Mouse (Mus musculus) T-helper 2 cell (primary cell): Measurements from ENCODE around the gene Prkg1.
"Not testable (repeated sequence)": the region's sequence is repeated elsewhere in the genome, so short reads cannot be mapped to it uniquely, and the experiment has no call there.

Experiments
- in situ Hi-C: fragments of 300-600 bp; cut with MboI, MseI; formaldehyde crosslinking; loops from one replicate; pipeline ENCODE4 v1.15.1; 2025; ENCODE audit warnings: high pct_unique_total_duplicates

Gene Prkg1

GRCm38 (mm10) chr19:31337163-31337862, 427.5 kb downstream of the Prkg1 start:
- in situ Hi-C loops, result loop anchor here (25.0 kb wide), 1 partner anchor 1450 kb away; no protein-coding TSS in a partner anchor

- in situ Hi-C loops, result loop anchor here (25.0 kb wide), 1 partner anchor 1449 kb away; no protein-coding TSS in a partner anchor
Observed at GRCm38 (mm10) chr19:31336381-31336780, 428.5 kb downstream of the Prkg1 start.

DNA sequence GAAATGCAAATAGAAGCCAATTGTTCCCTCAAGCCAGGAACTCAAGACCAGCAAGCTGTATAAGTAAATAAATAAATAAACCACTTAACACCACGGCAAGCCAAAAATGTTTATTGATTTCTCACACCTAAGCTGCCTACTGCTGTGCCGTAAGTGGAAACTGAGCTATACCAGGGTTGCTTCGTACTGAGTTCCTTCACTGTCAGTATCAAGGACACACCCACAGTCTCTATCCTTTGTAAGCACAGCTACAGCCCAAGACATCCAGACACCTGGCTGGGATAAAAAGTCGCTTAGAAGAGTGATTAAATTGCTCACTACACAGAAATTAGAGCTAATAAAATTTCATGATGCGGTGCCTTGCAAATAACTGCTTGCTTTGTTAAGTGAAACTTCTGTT, 434.9 kb downstream of the Prkg1 start:
- in situ Hi-C loops, result loop anchor here (25.0 kb wide), 1 partner anchor 1443 kb away; no protein-coding TSS in a partner anchor

GRCm38 (mm10) chr19:31304760-31305159, 460.1 kb downstream of the Prkg1 start:
- in situ Hi-C loops, result no loop called here

- in situ Hi-C loops, result no loop called here
Observed at GRCm38 (mm10) chr19:31291231-31291630, 473.6 kb downstream of the Prkg1 start.

- in situ Hi-C loops, result no loop called here
Observed at GRCm38 (mm10) chr19:31284581-31284980, 480.3 kb downstream of the Prkg1 start.

DNA sequence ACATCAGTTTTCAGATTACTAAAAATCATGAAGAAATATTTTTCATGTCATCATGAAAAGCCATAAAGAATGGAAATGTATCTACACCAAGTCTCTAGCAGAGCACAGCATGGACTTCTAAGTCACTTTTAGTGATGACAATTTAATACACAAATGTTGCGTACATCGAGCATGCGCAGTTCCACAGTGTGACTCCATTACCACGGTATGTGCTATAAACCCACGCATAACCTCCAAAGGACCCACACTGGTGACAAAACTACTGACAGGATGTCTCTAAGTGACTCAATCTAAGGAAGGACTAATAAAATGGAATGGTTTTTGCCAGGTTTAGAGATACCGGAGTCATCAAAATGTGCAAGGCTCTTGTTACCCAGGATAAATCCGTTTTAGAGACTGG, 480.7 kb downstream of the Prkg1 start:
- in situ Hi-C loops, result no loop called here

GRCm38 (mm10) chr19:31283617-31284016, 481.2 kb downstream of the Prkg1 start:
- in situ Hi-C loops, result no loop called here

- in situ Hi-C loops, result no loop called here
Observed at GRCm38 (mm10) chr19:31279797-31280486, 484.9 kb downstream of the Prkg1 start.

DNA sequence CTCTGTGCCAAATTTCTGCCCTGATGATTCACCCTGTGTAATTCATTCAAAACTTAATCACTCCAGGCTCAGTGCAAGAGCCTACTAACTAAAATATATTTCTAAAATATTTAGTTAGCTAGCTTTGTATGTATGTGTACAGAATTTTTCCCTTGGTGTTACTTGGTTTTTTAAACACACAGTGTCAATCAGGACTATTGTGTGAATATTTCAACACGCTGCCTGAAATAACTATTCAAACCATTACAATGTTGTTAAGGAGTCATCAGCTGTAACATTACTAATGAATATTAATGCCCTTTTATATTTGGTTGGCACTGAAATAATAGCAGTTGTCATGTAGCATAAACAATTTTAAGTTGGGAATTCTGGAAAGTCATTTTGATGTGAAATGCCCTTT, 502.4 kb downstream of the Prkg1 start:
- in situ Hi-C loops, result no loop called here

GRCm38 (mm10) chr19:31260494-31260893, 504.3 kb downstream of the Prkg1 start:
- in situ Hi-C loops, result no loop called here

GRCm38 (mm10) chr19:31255780-31256179, 509.1 kb downstream of the Prkg1 start:
- in situ Hi-C loops, result loop anchor here (10.0 kb wide), 1 partner anchor 209 kb away; no protein-coding TSS in a partner anchor

- in situ Hi-C loops, result no loop called here
Observed at GRCm38 (mm10) chr19:31232410-31232809, 532.4 kb downstream of the Prkg1 start.

DNA sequence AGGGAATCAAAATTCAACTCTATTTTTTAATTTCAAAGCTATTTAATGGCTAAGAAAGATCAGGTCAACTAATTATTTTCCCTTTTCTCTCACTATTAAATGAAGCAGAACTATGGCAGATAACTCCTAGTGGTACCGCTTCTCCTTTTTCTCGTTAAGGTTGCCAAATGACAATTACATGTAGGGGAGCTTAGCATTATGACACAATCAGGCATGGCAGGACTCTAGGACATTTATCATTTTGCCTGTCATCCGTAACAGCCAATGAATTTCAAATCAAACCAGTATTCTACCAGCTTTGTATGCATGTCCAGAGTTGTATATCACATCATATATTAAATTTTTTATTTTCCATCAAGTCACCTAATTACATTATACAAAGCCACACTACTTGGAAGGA, 536.4 kb downstream of the Prkg1 start:
- in situ Hi-C loops, result no loop called here

DNA sequence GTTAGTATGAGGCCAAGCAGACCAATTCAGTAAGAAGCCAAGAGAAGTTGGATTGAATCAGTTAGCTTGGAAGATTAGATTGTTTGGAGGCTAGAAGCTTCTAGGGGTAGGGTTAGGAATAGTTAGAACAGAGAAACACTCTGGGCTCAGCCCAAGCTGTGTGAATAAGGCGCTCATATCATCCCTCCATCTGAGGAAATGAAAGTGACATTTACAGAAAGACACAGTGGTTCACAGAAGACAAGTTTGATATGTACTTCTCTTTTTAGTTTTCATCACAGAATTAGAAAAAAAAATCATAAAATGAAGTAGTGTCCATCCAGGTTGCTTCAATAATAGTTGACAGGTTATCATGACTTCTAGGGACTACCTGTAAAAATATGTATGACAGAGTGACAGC, 541.4 kb downstream of the Prkg1 start:
- in situ Hi-C loops, result no loop called here

DNA sequence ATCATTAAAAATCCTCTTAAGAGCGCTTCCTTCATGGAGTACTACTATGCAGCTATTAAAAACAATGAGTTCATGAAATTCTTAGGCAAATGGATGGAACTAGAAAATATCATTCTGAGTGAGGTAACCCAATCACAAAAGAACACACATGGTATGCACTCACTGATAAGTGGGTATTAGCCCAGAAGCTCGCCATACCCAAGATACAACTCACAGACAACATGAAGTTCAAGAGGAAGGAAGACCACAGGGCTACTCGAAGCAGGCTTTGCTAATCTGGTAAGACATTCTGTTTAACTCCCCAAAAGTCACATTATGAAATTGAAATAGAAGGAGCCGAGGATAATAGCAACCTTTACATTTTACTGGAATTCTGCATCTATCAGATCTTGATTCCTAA, 545.6 kb downstream of the Prkg1 start:
- in situ Hi-C loops, result not testable (repeated sequence)

- in situ Hi-C loops, result no loop called here
Observed at GRCm38 (mm10) chr19:31210850-31211249, 554.0 kb downstream of the Prkg1 start.

- in situ Hi-C loops, result no loop called here
Observed at GRCm38 (mm10) chr19:31210449-31210848, 554.4 kb downstream of the Prkg1 start.

GRCm38 (mm10) chr19:31199583-31199982, 565.2 kb downstream of the Prkg1 start:
- in situ Hi-C loops, result no loop called here

DNA sequence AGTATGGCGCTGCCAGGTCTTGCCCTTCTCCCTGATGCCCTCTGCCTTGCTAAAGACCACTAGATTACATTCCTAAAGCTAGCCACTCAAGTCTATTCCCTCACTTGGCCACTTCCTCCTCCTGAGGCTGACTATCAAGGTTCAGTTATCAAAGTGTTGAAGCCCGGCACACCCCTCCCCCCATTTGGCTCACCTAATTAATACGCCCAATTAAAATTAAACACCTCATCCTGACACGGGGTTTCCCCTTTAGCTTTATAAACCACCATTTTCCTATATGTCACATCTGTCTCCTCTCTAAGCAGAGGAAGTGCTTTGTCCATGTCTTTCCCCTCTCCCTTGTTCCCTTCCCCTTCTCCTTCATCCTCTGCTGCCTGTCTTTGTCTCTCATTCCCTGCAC, 566.4 kb downstream of the Prkg1 start:
- in situ Hi-C loops, result no loop called here

DNA sequence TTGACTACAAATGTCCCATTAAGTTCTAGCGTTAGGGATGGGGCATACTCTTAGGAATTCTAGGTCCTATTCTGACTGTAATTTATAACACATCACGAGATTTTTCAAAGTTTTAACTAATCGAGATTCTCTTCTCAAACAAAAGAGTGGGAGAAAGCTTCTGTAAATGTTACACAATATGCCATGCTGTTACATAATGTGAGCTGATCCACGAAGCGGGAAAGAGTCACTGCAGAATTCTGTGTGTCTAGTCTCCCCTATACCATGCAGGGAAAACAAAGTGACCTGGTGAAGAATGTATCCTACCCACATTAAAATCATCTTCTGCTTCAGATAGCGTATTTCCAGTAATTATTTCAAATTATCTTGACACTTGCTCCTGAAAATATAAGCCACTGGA, 567.8 kb downstream of the Prkg1 start:
- in situ Hi-C loops, result no loop called here

DNA sequence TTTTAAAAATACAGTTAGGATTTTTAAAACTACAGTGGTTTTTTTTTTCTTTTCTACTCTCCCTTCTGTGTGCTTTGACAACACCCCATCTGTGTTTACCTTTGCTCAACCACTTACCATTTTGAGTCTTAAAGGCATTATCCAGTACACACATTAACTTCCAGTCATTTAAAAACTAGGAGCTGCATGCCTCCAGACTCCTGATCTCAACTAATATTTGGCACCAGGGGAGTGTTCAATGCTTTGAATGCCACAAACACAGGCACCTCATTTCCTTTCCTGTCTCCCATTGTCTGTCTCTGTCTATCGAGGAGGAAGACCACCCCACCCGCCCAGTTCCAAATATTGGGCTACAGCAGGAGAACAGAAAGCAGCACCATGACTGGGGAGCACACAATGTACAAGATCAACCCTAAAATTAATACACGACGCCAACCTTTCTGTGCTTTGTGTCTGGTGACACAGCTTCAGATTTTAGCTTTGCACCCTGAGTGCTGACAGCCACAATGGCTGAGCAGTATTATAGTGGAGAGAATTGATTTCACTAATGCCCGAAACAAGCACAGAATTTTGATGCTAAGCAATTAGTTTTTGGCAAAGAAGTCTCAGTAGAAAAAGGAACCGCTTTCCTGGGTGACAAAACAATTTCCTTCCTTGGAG, 576.1 kb downstream of the Prkg1 start:
- in situ Hi-C loops, result no loop called here

GRCm38 (mm10) chr19:31180757-31181156, 584.1 kb downstream of the Prkg1 start:
- in situ Hi-C loops, result no loop called here
